Mouse (Mus musculus): Measurements from ENCODE around the gene Madd.

The Madd gene

GRCm38 (mm10) chr2:91097015-91097414 lies 86.6 kb downstream of the Madd start:
- DNase-seq (ENCODE audit: low spot score in 2 of 2) = no peak

GRCm38 (mm10) chr2:91096524-91096923 lies 87.1 kb downstream of the Madd start:
- no peak for DNase-seq (ENCODE audit: low spot score in 2 of 2)

- DNase-seq (ENCODE audit: low spot score in 2 of 2) = no peak
Observed at GRCm38 (mm10) chr2:91090827-91091226, 92.8 kb downstream of the Madd start.

GRCm38 (mm10) chr2:91090208-91090607 lies 93.4 kb downstream of the Madd start:
- no peak for DNase-seq (ENCODE audit: low spot score in 2 of 2)

- no peak for DNase-seq (ENCODE audit: low spot score in 2 of 2)
Observed at GRCm38 (mm10) chr2:91088987-91089386, 94.7 kb downstream of the Madd start.

GRCm38 (mm10) chr2:91087453-91087852 lies 96.2 kb downstream of the Madd start:
- no peak for DNase-seq (ENCODE audit: low spot score in 2 of 2)
